ENCODE assay signal across 8 mouse cellular contexts in the genomic region with DNA sequence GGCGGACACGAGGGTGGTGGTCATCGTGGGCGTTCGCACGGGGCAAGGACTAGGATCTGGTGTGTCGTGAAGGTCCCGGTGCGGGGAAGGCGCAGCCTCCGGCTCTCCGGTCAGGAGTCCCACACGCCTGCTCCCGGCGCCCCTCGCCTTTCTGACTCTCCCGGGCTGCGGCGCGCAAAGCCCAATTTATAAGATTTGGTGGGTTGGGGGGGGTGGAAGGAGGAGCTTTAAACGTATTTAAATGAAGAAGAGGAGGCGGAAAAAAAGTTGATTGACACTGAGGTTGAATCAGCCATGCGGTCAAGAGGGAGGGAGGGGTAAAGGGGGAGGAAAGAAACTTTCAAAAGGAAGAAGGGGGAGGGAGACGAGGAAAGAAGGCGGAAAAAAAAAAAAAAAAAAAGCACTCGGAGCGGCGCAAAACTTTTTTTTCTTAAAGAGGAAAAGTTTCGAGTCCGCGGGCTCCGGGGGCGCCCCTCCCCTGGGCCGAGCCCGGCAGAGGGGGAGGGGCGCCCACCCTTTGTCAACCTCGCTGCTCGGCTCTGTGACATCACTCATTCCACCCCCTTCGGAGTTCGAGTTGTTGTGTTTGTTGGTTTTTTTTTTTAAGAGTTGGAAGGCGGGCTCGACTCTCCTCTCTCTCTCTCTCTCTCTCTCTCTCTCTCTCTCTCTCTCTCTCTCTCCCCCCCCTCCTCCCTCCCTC. TPM values are rescaled to one million over a fixed set of nuclear protein-coding genes. Genes with fewer than 3 reads are reported as not detected.
DNase-seq lines count a peak whose midpoint lies in the region; ATAC-seq and TF ChIP-seq lines count a peak whose summit lies in the region.

A gene (minus strand): TSS at position 162 of the 700 bp plus-strand sequence.

- H3K9me3 ChIP-seq in heart, embryonic 11.5 days (replicated peaks; ENCODE audit: control insufficient read depth, low read length): no peaks in the 10 kb centered on the region
- no peaks in the 10 kb centered on the region for H3K9me3 ChIP-seq in kidney, embryonic 15.5 days (replicated peaks)
- H3K9me3 ChIP-seq in liver, embryonic 13.5 days (replicated peaks): no peaks in the 10 kb centered on the region
- H3K9me3 ChIP-seq in stomach, postnatal 0 days (ENCODE audit: control insufficient read depth, low read length): no peaks in the 10 kb centered on the region

- no peaks in the 10 kb centered on the region for H3K27me3 ChIP-seq in heart, embryonic 11.5 days (ENCODE audit: control insufficient read depth, insufficient read depth, low read length)
- H3K27me3 ChIP-seq in kidney, embryonic 15.5 days: no peaks in the 10 kb centered on the region
- no peaks in the 10 kb centered on the region for H3K27me3 ChIP-seq in liver, embryonic 13.5 days
- H3K27me3 ChIP-seq in stomach, postnatal 0 days (ENCODE audit: control insufficient read depth, insufficient read depth, low read length): no peaks in the 10 kb centered on the region

- TF ChIP-seq EP300 in stomach, postnatal 0 days (optimal IDR thresholded peaks at IDR 0.05): peak; percentile 76

- H3K27ac ChIP-seq in heart, embryonic 11.5 days (ENCODE audit: low read depth, low read length): peak within 1 kb of the TSS; percentile 99
- H3K27ac ChIP-seq in kidney, embryonic 15.5 days: peak within 1 kb of the TSS; percentile 99
- H3K27ac ChIP-seq in liver, embryonic 13.5 days: peak within 1 kb of the TSS; percentile 97
- H3K27ac ChIP-seq in stomach, postnatal 0 days (replicated peaks): peak within 1 kb of the TSS; percentile 95

- ATAC-seq in erythroblast, adult 5-6 weeks (replicated peaks; ENCODE audit: low FRiP score, poor library complexity, severe bottlenecking): peak; percentile 25; the same call in 1 of the 2 replicates
- peak; percentile 62 for ATAC-seq in heart, embryonic 11.5 days (replicated peaks; ENCODE audit: insufficient number of reproducible peaks, low FRiP score, low TSS enrichment)
- peak; percentile 73 for ATAC-seq in kidney, embryonic 15.5 days (replicated peaks; ENCODE audit: low FRiP score)
- peak; percentile 62 for ATAC-seq in liver, embryonic 13.5 days (ENCODE audit: low read depth)
- ATAC-seq in stomach, postnatal 0 days (ENCODE audit: low FRiP score, low TSS enrichment): peak; percentile 74

- peaks cover 7% of the 10 kb centered on the region for H3K36me3 ChIP-seq in heart, embryonic 11.5 days (ENCODE audit: control insufficient read depth, insufficient read depth, low read length)
- peaks cover 20% of the 10 kb centered on the region for H3K36me3 ChIP-seq in kidney, embryonic 15.5 days
- H3K36me3 ChIP-seq in liver, embryonic 13.5 days: peaks cover 19% of the 10 kb centered on the region
- peaks cover 9% of the 10 kb centered on the region for H3K36me3 ChIP-seq in stomach, postnatal 0 days (ENCODE audit: control insufficient read depth, insufficient read depth, low read length)

- H3K9ac ChIP-seq in heart, embryonic 11.5 days (ENCODE audit: low read depth, low read length): peak within 1 kb of the TSS; percentile 99
- peak within 1 kb of the TSS; percentile 97 for H3K9ac ChIP-seq in kidney, embryonic 15.5 days
- peak within 1 kb of the TSS; percentile 92 for H3K9ac ChIP-seq in liver, embryonic 13.5 days
- H3K9ac ChIP-seq in stomach, postnatal 0 days (ENCODE audit: low read length): peak within 1 kb of the TSS; percentile 98

- peak within 1 kb of the TSS; percentile 96 for H3K4me2 ChIP-seq in heart, embryonic 11.5 days
- H3K4me2 ChIP-seq in kidney, embryonic 15.5 days: peak within 1 kb of the TSS; percentile 84
- peak within 1 kb of the TSS; percentile 98 for H3K4me2 ChIP-seq in liver, embryonic 13.5 days
- H3K4me2 ChIP-seq in stomach, postnatal 0 days (replicated peaks; ENCODE audit: low read depth): peak within 1 kb of the TSS; percentile 87

- peak; percentile 98 for DNase-seq in 3T3-L1 (ENCODE audit: low read depth, low spot score)
- peak; percentile 94 to 99 for DNase-seq in adrenal gland, adult 18-20 months (ENCODE audit: low spot score in 2 of 2)
- peak; percentile 82 for DNase-seq in liver, embryonic 13.5 days
- peak; percentile 97 for DNase-seq in neural tube, embryonic 10.5 days (ENCODE audit: extremely low spot score, low spot score)
- DNase-seq in stomach, postnatal 0 days (ENCODE audit: low spot score): peak; percentile 97

- peak within 1 kb of the TSS; percentile 95 for H3K4me3 ChIP-seq in heart, embryonic 11.5 days (ENCODE audit: low read depth, low read length)
- peak within 1 kb of the TSS; percentile 84 for H3K4me3 ChIP-seq in kidney, embryonic 15.5 days (replicated peaks)
- peak within 1 kb of the TSS; percentile 82 for H3K4me3 ChIP-seq in liver, embryonic 13.5 days (replicated peaks)
- peak within 1 kb of the TSS; percentile 83 for H3K4me3 ChIP-seq in stomach, postnatal 0 days (ENCODE audit: low read depth, low read length)

- under 1% methylated on average over 41 of the region's 42 CpGs for WGBS in heart, embryonic 11.5 days (ENCODE audit: insufficient replicate concordance)
- WGBS in kidney, embryonic 15.5 days: under 1% methylated on average over 41 of the region's 42 CpGs
- under 1% methylated on average over 39 of the region's 42 CpGs for WGBS in liver, embryonic 13.5 days (ENCODE audit: insufficient replicate concordance)
- under 1% methylated on average over 40 of the region's 42 CpGs for WGBS in stomach, postnatal 0 days

- TF ChIP-seq CTCF in stomach, postnatal 0 days (IDR thresholded peaks at IDR 0.05; ENCODE audit: low read depth): no peak

- peaks cover 24% of the 10 kb centered on the region for H3K4me1 ChIP-seq in heart, embryonic 11.5 days (ENCODE audit: control insufficient read depth, insufficient read depth, low read length)
- H3K4me1 ChIP-seq in kidney, embryonic 15.5 days: peaks cover 41% of the 10 kb centered on the region
- H3K4me1 ChIP-seq in liver, embryonic 13.5 days (replicated peaks): peaks cover 68% of the 10 kb centered on the region
- 0 out of 2 replicates have a peak, but pooled peaks cover 6% of the 10 kb centered on the region for H3K4me1 ChIP-seq in stomach, postnatal 0 days (replicated peaks; ENCODE audit: control insufficient read depth, insufficient read depth)

RNA-seq across cellular contexts. Expression of the gene that starts here (rescaled TPM):
- 100 to 1,000 TPM; 172 to 225 TPM for total RNA-seq in adrenal gland, adult 18-20 months (2021)
- total RNA-seq in erythroblast, adult 5-6 weeks (2015; ENCODE audit: low replicate concordance): 8.8 and 12.7 TPM in 2 replicates
- 4.0 and 4.3 TPM in 2 replicates for total RNA-seq in erythroblast, adult 5-6 weeks (2017; ENCODE audit: low replicate concordance)
- polyA plus RNA-seq in heart, embryonic 11.5 days (2014; fragmentation: Nextera tagmentation; extraction: Ambion mirVana): 133 and 144 TPM in 2 replicates
- 136 and 154 TPM in 2 replicates for polyA plus RNA-seq in kidney, embryonic 15.5 days (2015; fragmentation: Nextera tagmentation; extraction: Ambion mirVana)
- 18.3 and 20.7 TPM in 2 replicates for polyA plus RNA-seq in liver, embryonic 13.5 days (2015; fragmentation: Nextera tagmentation; extraction: Ambion mirVana)
- 90.8 and 98.5 TPM in 2 replicates for polyA plus RNA-seq in stomach, postnatal 0 days (2015; fragmentation: Nextera tagmentation; extraction: Ambion mirVana)

Comparison
In these comparisons a context has a peak if more than half of its experiments do, and no peak if none do; other contexts are left out.
1. Peak in every context shown above with its lines: DNase-seq, ATAC-seq, H3K4me3 ChIP-seq and H3K27ac ChIP-seq.
2. RNA of the gene that starts here (total RNA-seq): 172 to 225 TPM in adrenal gland, adult 18-20 months; 4.0 to 12.7 TPM in erythroblast, adult 5-6 weeks; every median in the first group is over 10 times any median in the second.